Mouse (Mus musculus) neural tube, embryonic 12.5 days (tissue): ENCODE data around the gene Csnk2b. TPM values are rescaled to one million over a fixed set of nuclear protein-coding genes. Genes with fewer than 3 reads are reported as not detected.
A peak's percentile ranks its signal among the peaks of the same experiment; 100 is the strongest.

Experiments used
- ATAC-seq: fragments of 200-750 bp; cut with Nextera tagmentation; 2 replicates; pipeline ENCODE4 v1.8.0; 2017; ENCODE audit warnings: low read depth, mild to moderate bottlenecking, moderate TSS enrichment, moderate library complexity; ENCODE audit not compliant: low FRiP score
- H3K27ac ChIP-seq: fragments of 300-500 bp; sonication (generic); 2 replicates; pipeline ENCODE4 v1.5.1; 2016
- H3K27me3 ChIP-seq: fragments of 300-500 bp; sonication (generic); replicated peaks from 2 replicates; pipeline ENCODE4 v1.6.1; 2016; ENCODE audit warnings: mild to moderate bottlenecking
- H3K36me3 ChIP-seq: fragments of 300-500 bp; sonication (generic); 2 replicates; pipeline ENCODE4 v1.6.1; 2016; ENCODE audit warnings: mild to moderate bottlenecking
- H3K4me1 ChIP-seq: fragments of 300-500 bp; sonication (generic); 2 replicates; pipeline ENCODE4 v1.6.1; 2016
- H3K4me2 ChIP-seq: fragments of 300-500 bp; sonication (generic); replicated peaks from 2 replicates; pipeline ENCODE4 v1.6.1; 2016; ENCODE audit warnings: mild to moderate bottlenecking
- H3K4me3 ChIP-seq: fragments of 300-500 bp; sonication (generic); 2 replicates; pipeline ENCODE4 v1.5.1; 2016
- H3K9ac ChIP-seq: fragments of 300-500 bp; sonication (generic); 2 replicates; pipeline ENCODE4 v1.6.1; 2016; ENCODE audit warnings: mild to moderate bottlenecking
- H3K9me3 ChIP-seq: fragments of 300-500 bp; sonication (generic); 2 replicates; pipeline ENCODE4 v1.6.1; 2016; ENCODE audit warnings: mild to moderate bottlenecking
- WGBS: fragments of 180-500 bp; shearing (Covaris S2); methylation state at CpG from one replicate; pipeline ENCODE4 v1.1.7; 2016; 5-methylcytosine and 5-hydroxymethylcytosine counted together
- polyA plus RNA-seq: library from polyadenylated mRNA; unstranded; fragments of >200 nt; fragmentation: Nextera tagmentation; extraction: Ambion mirVana; gene quantifications from 2 replicates; pipeline ENCODE4 v1.2.1, GENCODE M21; 2016

Gene Csnk2b
- polyA plus RNA-seq, 1 experiment from 2014 or later, result 295 TPM

- H3K27me3 ChIP-seq, result 0 out of 2 replicates have a peak, but pooled peaks cover 2% of the 10 kb centered on the region
- WGBS, result 26% methylated on average over 10 of the region's 10 CpGs
These were observed 45.2 kb downstream of the Csnk2b start, which contains the start of gene Ly6g6e for GRCm38 (mm10) chr17:35076507-35077176. Gene Ly6g6e, plus strand, starts transcription at chr17:35076902.

GRCm38 (mm10) chr17:35074097-35074496 is 47.8 kb downstream of the Csnk2b start:
- Histone ChIP-seq H3K4me2 (no peak overlapping the region), H3K4me3 (no peak overlapping the region), H3K9ac (no peak overlapping the region), H3K27ac (no peak overlapping the region), H3K9me3 (no peaks in the 10 kb centered on the region), H3K36me3 (no peaks in the 10 kb centered on the region), H3K27me3 (0 out of 2 replicates have a peak, but pooled peaks cover 2% of the 10 kb centered on the region), H3K4me1 (peaks cover 18% of the 10 kb centered on the region)
- no peak for ATAC-seq
- 44% methylated on average over 17 of the region's 17 CpGs for WGBS

More at GRCm38 (mm10) chr17:35076507-35077176, 45.2 kb downstream of the Csnk2b start, which contains the start of gene Ly6g6e:
- Histone ChIP-seq H3K4me1 (peaks cover 18% of the 10 kb centered on the region), H3K27ac (no peak within 1 kb of the TSS), H3K4me2 (peak within 1 kb of the TSS; percentile 54), H3K9ac (peak within 1 kb of the TSS; percentile 45), H3K4me3 (peak within 1 kb of the TSS; percentile 7; the same call in 1 of the 2 replicates), H3K9me3 (no peaks in the 10 kb centered on the region), H3K36me3 (no peaks in the 10 kb centered on the region)
- no peak for ATAC-seq

- no peak overlapping the region for H3K27ac ChIP-seq
- H3K27me3 ChIP-seq, result peaks cover 11% of the 10 kb centered on the region
- H3K9me3 ChIP-seq, result no peaks in the 10 kb centered on the region
- H3K4me3 ChIP-seq, result no peak overlapping the region
- no peaks in the 10 kb centered on the region for H3K36me3 ChIP-seq
- H3K4me1 ChIP-seq, result 0 out of 2 replicates have a peak, but pooled peaks cover 1% of the 10 kb centered on the region
- H3K9ac ChIP-seq, result no peak overlapping the region
- no peak overlapping the region for H3K4me2 ChIP-seq
- ATAC-seq, result no peak
- 74% methylated on average over 9 of the region's 9 CpGs for WGBS
These were observed 50.4 kb downstream of the Csnk2b start for GRCm38 (mm10) chr17:35071454-35071853.

GRCm38 (mm10) chr17:35070556-35071229 is 51.2 kb downstream of the Csnk2b start:
- no peaks in the 10 kb centered on the region for H3K9me3 ChIP-seq
- H3K36me3 ChIP-seq, result no peaks in the 10 kb centered on the region
- WGBS, result 58% methylated on average over 6 of the region's 6 CpGs

GRCm38 (mm10) chr17:35068213-35068914 is 53.5 kb downstream of the Csnk2b start:
- no peak overlapping the region for H3K4me2 ChIP-seq
- no peaks in the 10 kb centered on the region for H3K9me3 ChIP-seq
- WGBS, result 87% methylated on average over 17 of the region's 17 CpGs
- peaks cover 26% of the 10 kb centered on the region for H3K27me3 ChIP-seq
- ATAC-seq, result no peak
- no peak overlapping the region for H3K4me3 ChIP-seq
- peaks cover 16% of the 10 kb centered on the region for H3K4me1 ChIP-seq
- H3K27ac ChIP-seq, result no peak overlapping the region
- peaks cover 1% of the 10 kb centered on the region; the same call in 1 of the 2 replicates for H3K36me3 ChIP-seq
- no peak overlapping the region for H3K9ac ChIP-seq

More at GRCm38 (mm10) chr17:35070556-35071229, 51.2 kb downstream of the Csnk2b start:
- Histone ChIP-seq H3K27me3 (peaks cover 16% of the 10 kb centered on the region), H3K9ac (no peak overlapping the region), H3K4me2 (no peak overlapping the region), H3K27ac (no peak overlapping the region), H3K4me3 (no peak overlapping the region), H3K4me1 (peaks cover 2% of the 10 kb centered on the region; the same call in 1 of the 2 replicates)
- ATAC-seq, result no peak

Other genes with a start within 250 kb of the Csnk2b start
- 11.5 and 12.0 TPM in 2 replicates for gene Zbtb12, start 242.6 kb downstream of the Csnk2b start, polyA plus RNA-seq
- gene Gm20547, start 240.0 kb downstream of the Csnk2b start, polyA plus RNA-seq, result not detected in 2 replicates
- 1.0 and 1.5 TPM in 2 replicates for gene C2, start 223.8 kb downstream of the Csnk2b start, polyA plus RNA-seq
- gene Ehmt2, start 223.6 kb downstream of the Csnk2b start, polyA plus RNA-seq, result 113 and 117 TPM in 2 replicates
- not detected in 2 replicates for gene Slc44a4, start 207.6 kb downstream of the Csnk2b start, polyA plus RNA-seq
- gene Neu1, start 190.8 kb downstream of the Csnk2b start, polyA plus RNA-seq, result 24.4 and 27.3 TPM in 2 replicates
- gene Hspa1b, start 162.8 kb downstream of the Csnk2b start, polyA plus RNA-seq, result 0.26 TPM in 1 of 2 replicates, not detected in the other
- gene Gm20481, start 152.1 kb downstream of the Csnk2b start, polyA plus RNA-seq, result not detected in 2 replicates
- gene Hspa1a, start 149.9 kb downstream of the Csnk2b start, polyA plus RNA-seq, result 3.1 and 3.5 TPM in 2 replicates
- 1.4 and 2.3 TPM in 2 replicates for gene Hspa1l, start 149.3 kb downstream of the Csnk2b start, polyA plus RNA-seq
- 150 and 158 TPM in 2 replicates for gene Lsm2, start 140.2 kb downstream of the Csnk2b start, polyA plus RNA-seq
- gene Vars, start 121.1 kb downstream of the Csnk2b start, polyA plus RNA-seq, result 118 and 119 TPM in 2 replicates
- 0.06 and 0.15 TPM in 2 replicates for gene Vwa7, start 105.5 kb downstream of the Csnk2b start, polyA plus RNA-seq
- 3.8 and 5.0 TPM in 2 replicates for gene Sapcd1, start 94.0 kb downstream of the Csnk2b start, polyA plus RNA-seq
- 3.1 and 4.1 TPM in 2 replicates for gene Msh5, start 75.3 kb downstream of the Csnk2b start, polyA plus RNA-seq
- gene Clic1, start 72.1 kb downstream of the Csnk2b start, polyA plus RNA-seq, result 169 and 178 TPM in 2 replicates
- 564 and 591 TPM in 2 replicates for gene Ddah2, start 63.0 kb downstream of the Csnk2b start, polyA plus RNA-seq
- gene Ly6g6c, start 56.7 kb downstream of the Csnk2b start, polyA plus RNA-seq, result not detected in 2 replicates
- gene Mpig6b, start 55.9 kb downstream of the Csnk2b start, polyA plus RNA-seq, result 0.81 and 0.88 TPM in 2 replicates
- gene Ly6g6e, start 45.2 kb downstream of the Csnk2b start, polyA plus RNA-seq, result 0.38 and 0.57 TPM in 2 replicates
- gene Ly6g6d, start 44.0 kb downstream of the Csnk2b start, polyA plus RNA-seq, result 1.9 and 2.2 TPM in 2 replicates
- gene Ly6g6f, start 36.4 kb downstream of the Csnk2b start, polyA plus RNA-seq, result 0.23 and 0.84 TPM in 2 replicates
- gene Abhd16a, start 32.8 kb downstream of the Csnk2b start, polyA plus RNA-seq, result 78.7 and 83.6 TPM in 2 replicates
- gene Ly6g5c, start 13.8 kb downstream of the Csnk2b start, polyA plus RNA-seq, result not detected in 2 replicates
- 1.1 TPM in 2 replicates for gene Ly6g5b, start 6.6 kb downstream of the Csnk2b start, polyA plus RNA-seq
- gene Gpank1, start 598 bp downstream of the Csnk2b start, polyA plus RNA-seq, result 24.9 and 28.0 TPM in 2 replicates
- 6.1 and 7.8 TPM in 2 replicates for gene D17H6S53E, start 4.3 kb upstream of the Csnk2b start, polyA plus RNA-seq
- gene Apom, start 10.0 kb upstream of the Csnk2b start, polyA plus RNA-seq, result 0.32 and 0.93 TPM in 2 replicates
- 82.8 and 84.5 TPM in 2 replicates for gene Bag6, start 13.1 kb upstream of the Csnk2b start, polyA plus RNA-seq
- gene Prrc2a, start 42.8 kb upstream of the Csnk2b start, polyA plus RNA-seq, result 205 and 224 TPM in 2 replicates
- 8.3 and 9.1 TPM in 2 replicates for gene Aif1, start 54.0 kb upstream of the Csnk2b start, polyA plus RNA-seq
- 6.8 and 7.0 TPM in 2 replicates for gene Lst1, start 66.4 kb upstream of the Csnk2b start, polyA plus RNA-seq
- 0.39 and 0.57 TPM in 2 replicates for gene Ltb, start 72.4 kb upstream of the Csnk2b start, polyA plus RNA-seq
- 0.18 TPM in 1 of 2 replicates, not detected in the other for gene Tnf, start 80.0 kb upstream of the Csnk2b start, polyA plus RNA-seq
- gene Lta, start 83.3 kb upstream of the Csnk2b start, polyA plus RNA-seq, result not detected in 2 replicates
- not detected in 2 replicates for gene Gm16181, start 98.8 kb upstream of the Csnk2b start, polyA plus RNA-seq
- 26.2 and 28.4 TPM in 2 replicates for gene Atp6v1g2, start 111.6 kb upstream of the Csnk2b start, polyA plus RNA-seq
- gene Nfkbil1, start 113.7 kb upstream of the Csnk2b start, polyA plus RNA-seq, result 10.6 and 11.5 TPM in 2 replicates
- 511 and 522 TPM in 2 replicates for gene Ddx39b, start 119.7 kb upstream of the Csnk2b start, polyA plus RNA-seq
- 55.7 and 58.8 TPM in 2 replicates for gene H2-D1, start 140.7 kb upstream of the Csnk2b start, polyA plus RNA-seq
- 0.06 and 0.10 TPM in 2 replicates for gene H2-Q1, start 198.4 kb upstream of the Csnk2b start, polyA plus RNA-seq
- 0.28 and 0.42 TPM in 2 replicates for gene H2-Q2, start 220.2 kb upstream of the Csnk2b start, polyA plus RNA-seq